Mouse (Mus musculus): ENCODE results near the gene Il4. TPM values are rescaled to one million over a fixed set of nuclear protein-coding genes. Genes with fewer than 3 reads are reported as not detected.

The Il4 gene
- polyA plus RNA-seq, 1 experiment from 2014 or later, result 2.8 TPM

GRCm38 (mm10) chr11:53633644-53634043 lies 15.2 kb upstream of the Il4 start:
- ATAC-seq (ENCODE audit: low FRiP score) (no peak), DNase-seq (ENCODE audit: low spot score) (no peak)
- Histone ChIP-seq H3K27ac (ENCODE audit: low read depth, low read length) (no peak overlapping the region), H3K4me3 (ENCODE audit: low read depth, low read length) (no peak overlapping the region), H3K4me1 (replicated peaks; ENCODE audit: control insufficient read depth, insufficient read depth, low read length) (peaks cover 6% of the 10 kb centered on the region; the same call in 1 of the 2 replicates), H3K9me3 (ENCODE audit: control insufficient read depth, low read length) (no peaks in the 10 kb centered on the region), H3K4me2 (replicated peaks; ENCODE audit: low read depth, low read length) (no peak overlapping the region), H3K27me3 (ENCODE audit: control insufficient read depth, insufficient read depth, low read length) (peaks cover 20% of the 10 kb centered on the region), H3K36me3 (ENCODE audit: control insufficient read depth, insufficient read depth, low read length) (no peaks in the 10 kb centered on the region), H3K9ac (ENCODE audit: low read depth, low read length) (no peak overlapping the region)
- 88% methylated on average over 7 of the region's 7 CpGs for WGBS

DNA sequence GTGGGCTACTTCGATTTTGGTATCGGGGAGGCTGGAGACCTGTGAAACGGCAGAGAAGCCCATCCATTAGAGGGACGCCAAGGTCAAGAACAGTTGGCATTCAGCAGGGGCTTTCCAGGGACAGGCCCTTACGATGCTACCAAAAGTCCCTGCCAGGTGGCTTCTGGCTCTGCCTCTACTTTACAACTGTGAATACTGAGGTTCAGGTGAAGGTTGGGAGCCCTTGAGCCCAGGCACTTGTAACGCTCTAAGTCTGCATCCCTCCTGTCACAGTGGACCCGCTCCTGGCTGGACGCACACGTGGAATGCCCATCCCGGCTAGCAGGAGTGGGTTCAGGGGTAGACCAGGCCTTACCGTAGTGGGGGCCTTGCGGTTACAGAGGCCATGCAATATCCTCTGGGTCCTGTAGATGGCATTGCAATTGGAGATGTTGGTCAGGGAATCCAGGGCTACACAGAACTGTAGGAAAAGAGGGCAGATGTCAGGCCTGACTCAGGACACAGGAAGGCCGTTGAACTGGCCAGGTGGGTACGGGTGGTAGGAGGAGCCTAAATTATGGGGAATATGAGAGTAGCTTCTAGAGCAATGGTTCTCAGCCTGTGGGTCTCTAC lies 13.8 kb upstream of the Il4 start:
- Histone ChIP-seq H3K27me3 (ENCODE audit: control insufficient read depth, insufficient read depth, low read length) (peaks cover 18% of the 10 kb centered on the region), H3K4me3 (ENCODE audit: low read depth, low read length) (no peak overlapping the region), H3K9me3 (ENCODE audit: control insufficient read depth, low read length) (no peaks in the 10 kb centered on the region), H3K4me1 (replicated peaks; ENCODE audit: control insufficient read depth, insufficient read depth, low read length) (peaks cover 6% of the 10 kb centered on the region; the same call in 1 of the 2 replicates), H3K9ac (ENCODE audit: low read depth, low read length) (no peak overlapping the region), H3K36me3 (ENCODE audit: control insufficient read depth, insufficient read depth, low read length) (no peaks in the 10 kb centered on the region), H3K27ac (ENCODE audit: low read depth, low read length) (no peak overlapping the region), H3K4me2 (replicated peaks; ENCODE audit: low read depth, low read length) (no peak overlapping the region)
- DNase-seq (ENCODE audit: low spot score) (peak; percentile 30), ATAC-seq (ENCODE audit: low FRiP score) (no peak)
- 71% methylated on average over 14 of the region's 14 CpGs for WGBS

DNA sequence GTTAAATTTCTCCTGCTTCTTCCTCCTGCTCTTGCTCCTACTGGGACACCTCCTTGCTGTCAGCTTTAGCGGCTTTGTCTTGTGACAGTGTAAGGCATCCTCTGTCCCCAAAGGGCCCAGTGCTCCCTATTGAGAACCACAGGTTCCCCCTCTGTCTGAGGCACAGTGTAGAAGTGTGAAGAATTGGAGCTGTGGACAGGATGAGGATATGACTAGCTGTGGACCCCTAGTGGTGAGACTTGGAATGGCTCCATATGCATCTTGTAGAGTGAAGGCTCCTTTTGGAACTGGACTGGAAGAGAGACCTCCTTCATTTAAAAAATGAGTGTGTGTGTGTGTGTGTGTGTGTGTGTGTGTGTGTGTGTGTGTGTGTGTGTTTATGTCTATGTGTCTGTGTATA lies 9.4 kb upstream of the Il4 start:
- H3K9ac ChIP-seq (ENCODE audit: low read depth, low read length), result no peak overlapping the region
- no peaks in the 10 kb centered on the region for H3K36me3 ChIP-seq (ENCODE audit: control insufficient read depth, insufficient read depth, low read length)
- DNase-seq (ENCODE audit: low spot score) (peak; percentile 89), ATAC-seq (ENCODE audit: low FRiP score) (peak; percentile 59; the same call in 1 of the 2 replicates)
- H3K27ac ChIP-seq (ENCODE audit: low read depth, low read length), result no peak overlapping the region
- no peaks in the 10 kb centered on the region for H3K9me3 ChIP-seq (ENCODE audit: control insufficient read depth, low read length)
- 0 out of 2 replicates have a peak, but pooled peaks cover 3% of the 10 kb centered on the region for H3K27me3 ChIP-seq (ENCODE audit: control insufficient read depth, insufficient read depth, low read length)
- 5% methylated on average over 1 of the region's 1 CpGs for WGBS
- H3K4me1 ChIP-seq (replicated peaks; ENCODE audit: control insufficient read depth, insufficient read depth, low read length), result no peaks in the 10 kb centered on the region; the same call in 1 of the 2 replicates
- H3K4me2 ChIP-seq (replicated peaks; ENCODE audit: low read depth, low read length), result no peak overlapping the region
- no peak overlapping the region for H3K4me3 ChIP-seq (ENCODE audit: low read depth, low read length)

- H3K4me3 ChIP-seq (ENCODE audit: low read depth, low read length), result no peak overlapping the region
- no peak overlapping the region for H3K4me2 ChIP-seq (replicated peaks; ENCODE audit: low read depth, low read length)
- no peak for ATAC-seq (ENCODE audit: low FRiP score)
- H3K36me3 ChIP-seq (ENCODE audit: control insufficient read depth, insufficient read depth, low read length), result no peaks in the 10 kb centered on the region
- 0 out of 2 replicates have a peak, but pooled peaks cover 3% of the 10 kb centered on the region for H3K27me3 ChIP-seq (ENCODE audit: control insufficient read depth, insufficient read depth, low read length)
- 78% methylated on average over 17 of the region's 17 CpGs for WGBS
- H3K9ac ChIP-seq (ENCODE audit: low read depth, low read length), result no peak overlapping the region
- no peaks in the 10 kb centered on the region for H3K9me3 ChIP-seq (ENCODE audit: control insufficient read depth, low read length)
- H3K4me1 ChIP-seq (replicated peaks; ENCODE audit: control insufficient read depth, insufficient read depth, low read length), result no peaks in the 10 kb centered on the region; the same call in 1 of the 2 replicates
- H3K27ac ChIP-seq (ENCODE audit: low read depth, low read length), result no peak overlapping the region
- no peak for DNase-seq (ENCODE audit: low spot score)
Observed at GRCm38 (mm10) chr11:53626802-53627373, 8.4 kb upstream of the Il4 start.

DNA sequence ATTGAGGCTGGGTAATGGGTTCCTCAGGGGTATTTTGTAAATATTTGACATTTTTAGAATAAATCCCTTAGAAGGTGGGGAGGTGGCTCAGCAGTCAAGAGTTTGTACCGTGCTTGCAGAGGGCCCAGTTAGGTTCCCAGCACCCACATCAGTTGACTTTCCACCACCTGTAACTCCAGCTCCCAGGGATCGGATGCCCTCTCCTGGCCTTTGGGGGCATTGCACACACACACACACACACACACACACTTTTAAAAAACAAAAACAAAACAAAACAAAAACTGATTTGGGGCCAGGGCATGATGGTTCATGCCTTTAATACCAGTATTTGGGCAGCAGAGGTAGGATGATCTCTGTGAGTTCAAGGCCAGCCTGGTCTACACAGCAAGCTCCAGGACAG lies 5.7 kb upstream of the Il4 start:
- Histone ChIP-seq H3K27me3 (ENCODE audit: control insufficient read depth, insufficient read depth, low read length) (0 out of 2 replicates have a peak, but pooled peaks cover 3% of the 10 kb centered on the region), H3K27ac (ENCODE audit: low read depth, low read length) (no peak overlapping the region), H3K9me3 (ENCODE audit: control insufficient read depth, low read length) (no peaks in the 10 kb centered on the region), H3K4me1 (replicated peaks; ENCODE audit: control insufficient read depth, insufficient read depth, low read length) (no peaks in the 10 kb centered on the region; the same call in 1 of the 2 replicates), H3K9ac (ENCODE audit: low read depth, low read length) (no peak overlapping the region), H3K4me2 (replicated peaks; ENCODE audit: low read depth, low read length) (no peak overlapping the region), H3K36me3 (ENCODE audit: control insufficient read depth, insufficient read depth, low read length) (no peaks in the 10 kb centered on the region), H3K4me3 (ENCODE audit: low read depth, low read length) (no peak overlapping the region)
- no peak for DNase-seq (ENCODE audit: low spot score)
- WGBS, result 92% methylated on average over 2 of the region's 2 CpGs
- ATAC-seq (ENCODE audit: low FRiP score), result no peak

- DNase-seq (ENCODE audit: low spot score) (no peak), ATAC-seq (ENCODE audit: low FRiP score) (no peak)
- 91% methylated on average over 9 of the region's 9 CpGs for WGBS
- Histone ChIP-seq H3K27me3 (ENCODE audit: control insufficient read depth, insufficient read depth, low read length) (0 out of 2 replicates have a peak, but pooled peaks cover 3% of the 10 kb centered on the region), H3K4me3 (ENCODE audit: low read depth, low read length) (no peak overlapping the region), H3K27ac (ENCODE audit: low read depth, low read length) (no peak overlapping the region), H3K9me3 (ENCODE audit: control insufficient read depth, low read length) (no peaks in the 10 kb centered on the region), H3K4me2 (replicated peaks; ENCODE audit: low read depth, low read length) (no peak overlapping the region), H3K9ac (ENCODE audit: low read depth, low read length) (no peak overlapping the region), H3K4me1 (replicated peaks; ENCODE audit: control insufficient read depth, insufficient read depth, low read length) (no peaks in the 10 kb centered on the region; the same call in 1 of the 2 replicates), H3K36me3 (ENCODE audit: control insufficient read depth, insufficient read depth, low read length) (no peaks in the 10 kb centered on the region)
Observed at GRCm38 (mm10) chr11:53623573-53623972, 5.1 kb upstream of the Il4 start.

- Histone ChIP-seq H3K4me1 (replicated peaks; ENCODE audit: control insufficient read depth, insufficient read depth, low read length) (no peaks in the 10 kb centered on the region; the same call in 1 of the 2 replicates), H3K27ac (ENCODE audit: low read depth, low read length) (no peak overlapping the region), H3K4me3 (ENCODE audit: low read depth, low read length) (no peak overlapping the region), H3K9ac (ENCODE audit: low read depth, low read length) (no peak overlapping the region), H3K9me3 (ENCODE audit: control insufficient read depth, low read length) (no peaks in the 10 kb centered on the region), H3K27me3 (ENCODE audit: control insufficient read depth, insufficient read depth, low read length) (0 out of 2 replicates have a peak, but pooled peaks cover under 1% of the 10 kb centered on the region), H3K4me2 (replicated peaks; ENCODE audit: low read depth, low read length) (no peak overlapping the region), H3K36me3 (ENCODE audit: control insufficient read depth, insufficient read depth, low read length) (no peaks in the 10 kb centered on the region)
- WGBS, result 90% methylated on average over 6 of the region's 6 CpGs
- ATAC-seq (ENCODE audit: low FRiP score) (no peak), DNase-seq (ENCODE audit: low spot score) (no peak)
Observed at GRCm38 (mm10) chr11:53622440-53622806, 4.0 kb upstream of the Il4 start.

- WGBS, result 86% methylated on average over 11 of the region's 11 CpGs
- Histone ChIP-seq H3K27ac (ENCODE audit: low read depth, low read length) (no peak overlapping the region), H3K27me3 (ENCODE audit: control insufficient read depth, insufficient read depth, low read length) (no peaks in the 10 kb centered on the region), H3K9ac (ENCODE audit: low read depth, low read length) (no peak overlapping the region), H3K4me1 (replicated peaks; ENCODE audit: control insufficient read depth, insufficient read depth, low read length) (no peaks in the 10 kb centered on the region), H3K4me3 (ENCODE audit: low read depth, low read length) (no peak overlapping the region), H3K4me2 (replicated peaks; ENCODE audit: low read depth, low read length) (no peak overlapping the region), H3K9me3 (ENCODE audit: control insufficient read depth, low read length) (no peaks in the 10 kb centered on the region), H3K36me3 (ENCODE audit: control insufficient read depth, insufficient read depth, low read length) (no peaks in the 10 kb centered on the region)
- DNase-seq (ENCODE audit: low spot score) (no peak), ATAC-seq (ENCODE audit: low FRiP score) (no peak)
Observed at GRCm38 (mm10) chr11:53621582-53622439, 3.3 kb upstream of the Il4 start.
